Mouse (Mus musculus) cerebellum, postnatal 25 days (tissue): ENCODE measurements at regions not wholly inside any gene's neighbourhood (a gene's known extent, or its start where the extent isn't known, plus 50 kb on each side); places are given as distances from the start of the nearest gene placed in this dataset.
A peak's percentile ranks its signal among the peaks of the same experiment; 100 is the strongest.

Source experiments
- DNase-seq, 2 experiments: peaks; one replicate each; pipeline ENCODE4 v3.0.0; 2021; ENCODE audit warnings: mixed read lengths in 2 of 2

- DNase-seq, result no peak
Measured at GRCm38 (mm10) chr2:79137694-79138171, 117.5 kb upstream of the Itga4 start.

GRCm38 (mm10) chr2:79138368-79139109, 116.7 kb upstream of the Itga4 start:
- no peak for DNase-seq

GRCm38 (mm10) chr2:79141961-79142360, 113.3 kb upstream of the Itga4 start:
- DNase-seq, result no peak

- DNase-seq, result no peak
Measured at GRCm38 (mm10) chr2:79143196-79143595, 112.0 kb upstream of the Itga4 start.

DNA sequence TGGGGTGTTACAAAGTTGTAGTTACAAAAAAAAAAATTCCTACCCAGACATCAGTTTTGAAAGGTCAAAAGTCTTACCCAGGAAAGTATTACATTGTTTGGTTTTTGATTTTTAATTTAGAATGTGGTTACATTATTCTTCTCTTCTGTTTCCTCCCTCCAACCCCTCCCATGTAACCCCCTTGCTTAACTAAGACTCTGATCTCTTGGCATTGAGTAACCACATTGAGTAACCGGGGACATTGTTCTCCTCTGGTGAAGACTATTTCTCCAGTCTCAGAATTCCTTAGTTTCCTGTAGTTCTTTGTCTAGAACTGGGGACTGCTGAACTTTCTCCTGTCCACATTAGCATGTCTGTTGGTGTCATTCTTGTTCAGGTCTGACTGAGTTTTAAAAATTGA, 109.3 kb upstream of the Itga4 start:
- DNase-seq, result no peak

DNA sequence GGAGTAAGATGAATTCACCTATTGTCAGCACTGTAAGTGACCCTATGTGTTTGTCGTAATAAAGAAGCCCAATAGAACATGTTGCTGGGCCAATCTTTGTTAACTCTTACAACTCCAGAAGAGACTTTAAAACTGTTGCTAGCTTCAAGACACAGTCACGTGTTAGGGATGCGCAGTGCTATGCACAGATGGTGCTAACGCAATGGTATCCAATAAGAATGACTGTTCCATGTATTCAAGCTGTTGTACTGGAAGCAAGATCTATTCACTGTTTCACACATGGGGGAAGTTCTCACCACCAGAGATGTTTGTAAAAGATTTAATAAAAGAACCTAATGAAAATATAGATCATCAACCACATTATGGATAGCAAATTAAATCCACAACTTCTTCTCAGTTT, 108.7 kb upstream of the Itga4 start:
- no peak for DNase-seq

DNA sequence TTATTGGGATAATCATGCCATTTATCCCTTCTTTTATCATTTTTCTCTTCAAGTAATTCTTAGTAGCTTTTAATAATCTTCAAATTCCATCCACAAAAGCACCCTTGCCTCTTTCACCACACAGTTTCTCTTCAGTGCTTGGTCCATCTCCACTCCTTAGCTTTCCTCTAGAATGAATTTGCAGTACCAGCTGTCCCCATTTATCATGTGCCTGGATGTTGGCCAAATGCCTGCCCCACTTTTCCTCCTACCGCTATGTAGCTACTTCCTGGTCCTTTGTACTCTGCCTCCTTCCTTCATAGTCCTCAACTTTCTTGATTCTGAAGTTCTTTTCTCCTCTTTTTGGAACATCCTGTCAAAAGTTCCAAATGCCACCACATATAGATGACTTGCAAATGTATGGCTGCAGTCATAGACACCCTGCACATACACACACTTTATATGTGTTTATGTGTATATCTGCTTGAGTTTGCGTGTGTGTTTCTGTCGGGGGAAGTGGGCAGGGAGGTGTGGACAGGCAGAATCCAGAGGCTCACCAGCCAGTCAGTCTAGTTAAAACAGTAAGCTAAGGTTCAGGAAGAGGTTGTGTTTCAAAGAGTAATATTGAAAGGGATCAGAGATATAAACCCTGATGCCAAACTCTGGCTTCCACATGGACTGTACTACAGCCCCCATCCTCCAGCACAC, 106.1 kb upstream of the Itga4 start:
- DNase-seq, result peak; percentile 18 to 54

DNA sequence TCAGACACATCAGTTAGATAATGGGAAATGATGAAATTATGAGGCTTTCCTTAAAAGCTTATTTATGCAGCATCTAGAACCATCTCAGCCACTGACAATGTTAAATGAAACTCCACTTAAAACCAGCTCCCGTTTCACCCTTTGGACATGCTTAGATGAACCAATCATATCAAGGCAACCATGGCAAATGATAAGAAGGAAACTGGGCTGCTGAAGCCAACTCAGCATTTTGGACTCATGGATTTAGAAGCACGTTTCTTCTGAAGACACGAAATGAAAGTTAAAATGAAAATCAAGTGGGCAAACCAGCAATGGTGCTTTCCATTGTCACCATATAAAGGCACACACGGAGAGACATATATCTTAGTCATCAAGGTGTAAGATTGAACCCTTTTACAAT, 103.6 kb upstream of the Itga4 start:
- DNase-seq, result no peak

GRCm38 (mm10) chr2:79152031-79152694, 103.1 kb upstream of the Itga4 start:
- DNase-seq, result no peak

DNA sequence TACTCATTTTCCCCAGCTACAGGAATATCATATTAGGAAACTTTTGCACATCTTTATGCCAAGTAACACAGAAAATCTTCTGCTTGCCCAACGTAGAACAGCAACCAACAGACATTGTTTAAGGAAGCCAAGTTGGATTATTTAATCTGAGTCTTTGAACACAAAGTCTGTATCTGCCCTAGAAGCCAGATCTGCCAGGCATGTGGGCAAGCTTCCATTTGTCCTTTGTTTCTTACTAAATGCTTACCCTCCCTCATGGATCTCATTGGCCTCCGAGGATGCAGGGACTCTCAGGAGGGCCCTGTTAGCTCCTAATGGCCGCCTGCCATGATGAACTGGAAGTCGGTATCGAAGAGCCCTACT, 102.5 kb upstream of the Itga4 start:
- no peak for DNase-seq

DNA sequence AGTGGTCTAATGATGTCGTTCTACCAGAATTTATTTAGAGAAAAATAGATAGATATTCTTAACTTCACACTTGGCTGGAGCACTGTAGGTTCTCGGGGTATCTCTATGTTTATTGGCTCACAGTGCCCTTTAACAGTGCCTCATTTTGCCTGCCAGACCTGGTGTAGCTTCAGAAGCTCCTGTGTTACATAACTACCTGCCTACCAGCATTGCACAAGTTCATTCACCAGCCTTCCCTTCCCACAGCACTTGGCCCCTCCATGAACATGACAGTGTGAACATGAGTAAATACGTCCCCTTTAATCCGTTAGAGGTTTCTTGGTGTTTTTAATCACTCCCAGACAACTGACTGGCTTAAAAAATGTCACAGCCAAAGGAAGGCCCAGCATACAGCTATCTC, 102.2 kb upstream of the Itga4 start:
- DNase-seq, result no peak

DNA sequence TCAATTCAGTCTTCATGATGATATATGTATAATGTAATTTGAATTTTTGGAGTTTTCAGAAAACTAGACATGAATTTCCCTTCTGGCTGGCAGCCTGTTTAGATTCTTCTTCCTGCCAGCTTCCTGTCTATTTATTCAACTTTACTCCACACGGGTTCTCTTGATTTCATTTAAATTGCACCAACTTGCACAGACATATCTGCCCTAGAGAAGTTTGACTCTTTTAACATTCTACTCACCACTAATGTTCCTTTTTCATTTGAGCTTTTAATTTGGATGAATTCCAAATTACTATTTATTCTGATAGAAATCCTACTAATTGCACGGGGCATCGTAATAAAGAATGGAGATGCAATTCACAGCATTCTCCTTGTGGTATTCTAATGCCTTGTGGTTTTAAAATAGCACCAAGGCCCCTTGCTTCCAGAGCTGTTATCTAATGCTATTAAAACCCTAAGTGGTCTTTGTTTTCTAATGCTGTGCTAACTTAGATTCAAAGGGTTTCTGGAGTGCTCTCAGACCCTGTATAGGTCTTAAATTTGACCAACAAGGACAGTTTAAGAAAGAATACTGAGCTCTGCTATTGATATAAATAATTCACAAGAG, 96.7 kb upstream of the Itga4 start:
- no peak for DNase-seq

DNA sequence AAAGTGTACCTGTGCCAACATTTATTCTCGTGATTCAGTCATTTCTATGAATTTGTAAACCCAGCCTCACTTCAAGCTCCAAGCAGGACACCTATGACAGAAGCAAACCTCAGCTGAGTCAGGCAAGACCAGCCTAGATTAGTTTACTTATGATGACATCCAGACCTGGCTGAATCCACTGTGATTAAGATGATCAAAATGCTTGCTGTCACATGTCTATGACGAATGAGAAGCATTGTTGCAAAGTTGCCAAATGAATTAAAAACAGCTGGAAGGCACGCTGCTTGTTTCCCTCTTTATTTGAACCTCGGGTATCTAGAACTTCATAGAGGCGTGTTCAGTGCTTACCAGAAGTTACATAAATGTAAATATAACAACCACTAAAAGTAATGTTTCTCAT, 95.9 kb upstream of the Itga4 start:
- no peak for DNase-seq

GRCm38 (mm10) chr2:79172967-79173919, 82.0 kb upstream of the Itga4 start:
- no peak for DNase-seq

GRCm38 (mm10) chr2:79174282-79174681, 80.9 kb upstream of the Itga4 start:
- DNase-seq, result no peak

- no peak for DNase-seq
Measured at GRCm38 (mm10) chr2:79180782-79181181, 74.4 kb upstream of the Itga4 start.

DNA sequence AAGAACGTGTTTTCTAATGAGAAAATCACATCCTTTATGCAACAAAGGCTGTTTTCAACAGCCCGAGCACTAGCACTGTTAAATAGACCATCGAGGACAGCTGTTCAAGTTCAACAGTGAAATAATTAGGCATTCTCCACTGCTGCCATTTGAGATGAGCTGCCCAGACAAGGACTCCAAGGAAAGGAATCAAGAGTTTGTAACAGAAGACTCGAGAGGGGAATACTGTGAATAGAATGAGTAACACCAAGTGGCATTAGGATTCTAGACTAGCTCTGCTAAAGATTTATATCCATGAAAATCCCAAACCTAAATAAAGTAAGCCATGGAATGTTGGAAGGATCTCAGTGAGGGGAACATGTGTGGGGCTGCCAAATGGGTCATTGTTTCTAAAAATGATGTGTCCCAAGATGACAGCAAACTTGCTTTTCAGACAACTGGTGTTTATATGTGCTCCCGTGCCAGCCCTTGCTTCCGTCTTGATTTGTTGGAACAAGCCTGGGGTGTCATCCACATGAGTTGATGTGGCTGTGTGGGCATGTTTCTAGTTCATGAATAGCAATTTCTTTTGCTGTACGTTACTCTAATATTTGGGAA, 72.1 kb upstream of the Itga4 start:
- no peak for DNase-seq

- DNase-seq, result no peak
Measured at GRCm38 (mm10) chr2:79185234-79186101, 69.8 kb upstream of the Itga4 start.

- peak; percentile 4 to 11 for DNase-seq
Measured at GRCm38 (mm10) chr2:79186878-79187277, 68.3 kb upstream of the Itga4 start.

DNA sequence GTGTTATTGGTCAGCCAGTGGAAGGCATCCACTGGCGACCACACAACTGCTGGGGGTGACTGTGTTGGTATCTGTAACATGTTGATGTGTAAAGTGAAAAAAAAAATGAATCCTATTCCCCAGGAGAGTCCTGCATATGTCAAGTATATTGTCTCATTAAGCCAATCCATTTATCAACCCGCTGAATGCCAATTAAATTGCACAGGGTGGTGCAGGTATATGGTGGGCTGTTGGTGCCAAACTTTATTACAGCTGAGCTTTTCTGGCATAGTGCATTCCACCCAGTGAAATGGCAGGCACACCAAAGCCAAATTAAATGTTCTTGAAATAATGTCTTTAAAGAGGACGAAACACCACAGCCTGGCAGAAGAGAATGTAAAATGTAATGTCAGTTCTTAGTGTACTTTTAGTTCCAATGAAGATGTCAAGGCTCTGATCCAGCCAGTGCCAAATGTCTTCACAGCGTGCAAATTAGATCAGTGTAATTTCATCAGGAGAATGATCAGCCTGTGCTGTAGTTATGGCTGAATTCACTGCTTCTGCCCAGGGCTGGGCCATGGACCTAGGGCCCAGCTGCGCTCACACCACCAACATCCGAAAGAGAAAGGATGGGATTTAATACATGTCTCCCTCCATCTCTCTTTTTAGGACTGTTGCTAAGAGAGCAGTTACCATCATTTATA, 66.6 kb upstream of the Itga4 start:
- DNase-seq, result no peak
